Mouse (Mus musculus) CD4-positive, CD25-positive, alpha-beta regulatory T cell, adult 2 months (primary cell): ENCODE results near the gene Egfl8.

Source experiments
- DNase-seq: peaks from one replicate; pipeline ENCODE4 v3.0.0-alpha.2; 2012; ENCODE audit warnings: low read depth, low spot score

Egfl8 gene

GRCm38 (mm10) chr17:34627943-34628643, 12.3 kb upstream of the Egfl8 start, which contains the start of gene Ppt2:
TSS of gene Ppt2 (minus strand) at chr17:34628510.
- DNase-seq: peak; percentile 52

- DNase-seq: peak; percentile 87
These were observed 11.5 kb upstream of the Egfl8 start for GRCm38 (mm10) chr17:34627093-34627942.

GRCm38 (mm10) chr17:34626773-34627092, 11.0 kb upstream of the Egfl8 start:
- DNase-seq: peak; percentile 64

GRCm38 (mm10) chr17:34626062-34626772, 10.4 kb upstream of the Egfl8 start:
- no peak for DNase-seq

GRCm38 (mm10) chr17:34624981-34625380, 9.2 kb upstream of the Egfl8 start:
- DNase-seq: no peak

GRCm38 (mm10) chr17:34623161-34623560, 7.4 kb upstream of the Egfl8 start:
- no peak for DNase-seq

- DNase-seq: no peak
These were observed 5.2 kb upstream of the Egfl8 start for GRCm38 (mm10) chr17:34621006-34621405.

GRCm38 (mm10) chr17:34618999-34619398, 3.2 kb upstream of the Egfl8 start:
- DNase-seq: peak; percentile 89

GRCm38 (mm10) chr17:34613830-34614229, 1.9 kb downstream of the Egfl8 start:
- DNase-seq: no peak

GRCm38 (mm10) chr17:34613054-34613645, 2.6 kb downstream of the Egfl8 start:
- DNase-seq: no peak

GRCm38 (mm10) chr17:34611050-34611449, 4.7 kb downstream of the Egfl8 start:
- DNase-seq: no peak

- DNase-seq: no peak
These were observed 7.8 kb downstream of the Egfl8 start for GRCm38 (mm10) chr17:34607997-34608396.

- DNase-seq: peak; percentile 44
These were observed 9.4 kb downstream of the Egfl8 start for GRCm38 (mm10) chr17:34606186-34607039.

GRCm38 (mm10) chr17:34605609-34606008, 10.2 kb downstream of the Egfl8 start:
- DNase-seq: peak; percentile 95

- peak; percentile 41 for DNase-seq
These were observed 11.1 kb downstream of the Egfl8 start for GRCm38 (mm10) chr17:34604511-34605237.

GRCm38 (mm10) chr17:34604061-34604508, 11.7 kb downstream of the Egfl8 start, which contains the start of gene Agpat1:
TSS of gene Agpat1 (plus strand) at chr17:34604262.
- peak; percentile 99 for DNase-seq

GRCm38 (mm10) chr17:34603375-34604060, 12.3 kb downstream of the Egfl8 start, which contains the start of gene Rnf5:
TSS of gene Rnf5 (minus strand) at chr17:34603690.
- DNase-seq: peak; percentile 100

GRCm38 (mm10) chr17:34601796-34602195, 14.0 kb downstream of the Egfl8 start:
- no peak for DNase-seq

GRCm38 (mm10) chr17:34599891-34600290, 15.9 kb downstream of the Egfl8 start:
- DNase-seq: no peak
